Comparison of ENCODE assay signal across 8 mouse cellular contexts in genomic region chr10:40212443-40213169, GRCm38 (mm10). TPM values are rescaled to one million over a fixed set of nuclear protein-coding genes. Genes with fewer than 3 reads are reported as not detected.
DNase-seq lines count a peak whose midpoint lies in the region; TF ChIP-seq lines count a peak whose summit lies in the region.

No protein-coding gene starts in this region.

- peak in 2 of 3 experiments; percentile 88 to 98; a peak in 5 of 6 replicates for TF ChIP-seq CTCF in MEL (IDR thresholded peaks at IDR 0.05 in 2 of 3, conservative IDR thresholded peaks at IDR 0.05 in 1 of 3; ENCODE audit: control insufficient read depth in 1 of 3, insufficient read depth in 1 of 3, low read depth in 2 of 3, low read length in 3 of 3, poor library complexity in 1 of 3, severe bottlenecking in 1 of 3)
- peak; percentile 96 for TF ChIP-seq CTCF in cerebellum, adult 2 months (IDR thresholded peaks at IDR 0.05; ENCODE audit: borderline replicate concordance, insufficient read depth, low read depth, low read length)
- TF ChIP-seq CTCF in layer of hippocampus, adult 2 months (conservative IDR thresholded peaks at IDR 0.05), result peak; percentile 94
- TF ChIP-seq CTCF in lung, adult 2 months (IDR thresholded peaks at IDR 0.05; ENCODE audit: insufficient read depth, low read length), result peak; percentile 87
- TF ChIP-seq CTCF in thymus, adult 2 months (IDR thresholded peaks at IDR 0.05; ENCODE audit: borderline replicate concordance, control insufficient read depth, extremely low read depth, insufficient read depth, low read length, poor library complexity), result peak; percentile 25; the same call in 1 of the 2 replicates

- no peaks in the 10 kb centered on the region for H3K9me3 ChIP-seq in MEL (replicated peaks; ENCODE audit: insufficient read depth, low read length)

- H3K36me3 ChIP-seq in MEL (ENCODE audit: control insufficient read depth in 1 of 2, insufficient read depth in 2 of 2, low read length in 2 of 2), result no peaks in the 10 kb centered on the region
- H3K36me3 ChIP-seq in thymus, adult 2 months (ENCODE audit: control insufficient read depth, insufficient read depth, low read length), result no peaks in the 10 kb centered on the region

- H3K27me3 ChIP-seq in MEL (ENCODE audit: control insufficient read depth in 1 of 2, insufficient read depth in 2 of 2, low read length in 2 of 2), result no peaks in the 10 kb centered on the region
- no peaks in the 10 kb centered on the region for H3K27me3 ChIP-seq in cerebellum, adult 2 months (ENCODE audit: control insufficient read depth, insufficient read depth, low read length)
- H3K27me3 ChIP-seq in thymus, adult 2 months (ENCODE audit: control insufficient read depth, insufficient read depth, low read length), result no peaks in the 10 kb centered on the region

- peak; percentile 92 for DNase-seq in MEL (ENCODE audit: low read depth, low spot score)
- DNase-seq in cerebellum, adult 2 months, result peak; percentile 81 to 86
- peak; percentile 92 for DNase-seq in forelimb bud, embryonic 11.5 days (ENCODE audit: low read depth, low spot score)
- DNase-seq in heart, postnatal 4 days, result peak; percentile 96
- peak; percentile 90 to 92 for DNase-seq in layer of hippocampus, adult 2 months (ENCODE audit: low spot score in 2 of 2)
- DNase-seq in lung, adult 2 months, result peak; percentile 77
- peak; percentile 84 for DNase-seq in ovary, adult 18-20 months (ENCODE audit: low spot score)
- DNase-seq in thymus, adult 2 months, result peak; percentile 95

- H3K79me2 ChIP-seq in MEL (ENCODE audit: control insufficient read depth, insufficient read depth, low read length, poor library complexity), result no peaks in the 10 kb centered on the region

- no peak overlapping the region for H3K4me3 ChIP-seq in MEL (ENCODE audit: control insufficient read depth in 1 of 2, insufficient read depth in 1 of 2, low read depth in 2 of 2, low read length in 2 of 2)
- no peak overlapping the region for H3K4me3 ChIP-seq in cerebellum, adult 2 months (replicated peaks; ENCODE audit: insufficient read depth, low read depth, low read length)
- no peak overlapping the region for H3K4me3 ChIP-seq in layer of hippocampus, adult 2 months
- no peak overlapping the region for H3K4me3 ChIP-seq in lung, adult 2 months (replicated peaks; ENCODE audit: extremely low read depth, low read depth, low read length)
- no peak overlapping the region for H3K4me3 ChIP-seq in thymus, adult 2 months (ENCODE audit: control insufficient read depth, insufficient read depth, low read length)

- H3K4me1 ChIP-seq in MEL (ENCODE audit: control insufficient read depth in 1 of 2, insufficient read depth in 2 of 2, low read length in 2 of 2), result no peaks in the 10 kb centered on the region; a peak in 1 of 4 replicates
- H3K4me1 ChIP-seq in cerebellum, adult 2 months (ENCODE audit: control insufficient read depth, insufficient read depth, low read length), result no peaks in the 10 kb centered on the region
- no peaks in the 10 kb centered on the region for H3K4me1 ChIP-seq in lung, adult 2 months (ENCODE audit: control insufficient read depth, insufficient read depth, low read length)
- H3K4me1 ChIP-seq in thymus, adult 2 months (replicated peaks; ENCODE audit: control insufficient read depth, insufficient read depth, low read length), result no peaks in the 10 kb centered on the region

- 42% methylated on average over 13 of the region's 13 CpGs for WGBS in cerebellum, adult 2 months
- 31% methylated on average over 13 of the region's 13 CpGs for WGBS in lung, adult 2 months
- WGBS in thymus, adult 2 months, result 50% methylated on average over 13 of the region's 13 CpGs

- H3K9ac ChIP-seq in MEL (ENCODE audit: control insufficient read depth, low read depth, low read length, poor library complexity, severe bottlenecking), result no peak overlapping the region

- TF ChIP-seq EP300 in MEL (IDR thresholded peaks at IDR 0.05; ENCODE audit: low read depth in 1 of 2, low read length in 2 of 2), result no peak

- no peak; the same call in none of the 2 replicates for TF ChIP-seq RAD21 in MEL (IDR thresholded peaks at IDR 0.05; ENCODE audit: low read depth, low read length)

- no peak overlapping the region for H3K27ac ChIP-seq in MEL (ENCODE audit: control insufficient read depth, low read depth, low read length)
- H3K27ac ChIP-seq in cerebellum, adult 2 months (ENCODE audit: insufficient read depth, low read length), result no peak overlapping the region
- no peak overlapping the region for H3K27ac ChIP-seq in layer of hippocampus, adult 2 months
- H3K27ac ChIP-seq in thymus, adult 2 months (ENCODE audit: control insufficient read depth, insufficient read depth, low read length), result no peak overlapping the region

- no peak for TF ChIP-seq POLR2A in MEL (IDR thresholded peaks at IDR 0.05; ENCODE audit: control insufficient read depth in 1 of 2, insufficient read depth in 1 of 2, low read depth in 1 of 2, low read length in 2 of 2, poor library complexity in 1 of 2)
- TF ChIP-seq POLR2A in cerebellum, adult 2 months (IDR thresholded peaks at IDR 0.05; ENCODE audit: borderline replicate concordance, insufficient read depth, low read length), result no peak
- TF ChIP-seq POLR2A in lung, adult 2 months (IDR thresholded peaks at IDR 0.05; ENCODE audit: borderline replicate concordance, extremely low read depth, low read depth, low read length), result no peak
- TF ChIP-seq POLR2A in thymus, adult 2 months (IDR thresholded peaks at IDR 0.05; ENCODE audit: control insufficient read depth, extremely low read depth, insufficient read depth, low read length, poor library complexity), result no peak

TF ChIP-seq in MEL, 35 proteins besides CTCF, POLR2A, EP300 and RAD21:
- TF ChIP-seq SMC3 (IDR thresholded peaks at IDR 0.05; ENCODE audit: low read depth, low read length) (peak; percentile 100), MXI1 (IDR thresholded peaks at IDR 0.05; ENCODE audit: low read depth, low read length) (0 out of 2 replicates have a peak, but pooled peaks have one; percentile 34), ZC3H11A (IDR thresholded peaks at IDR 0.05; ENCODE audit: low read depth, low read length) (peak; percentile 100), E2F4 (IDR thresholded peaks at IDR 0.05; ENCODE audit: borderline replicate concordance, low read depth, low read length) (no peak), TAL1 (IDR thresholded peaks at IDR 0.05; ENCODE audit: low read length) (no peak), SIN3A (IDR thresholded peaks at IDR 0.05; ENCODE audit: low read length) (peak; percentile 81)
TF ChIP-seq in MEL: peak in this region for 4.

RNA-seq across cellular contexts. Expression of gene Rpf2, which starts 34.2 kb away (rescaled TPM):
- total RNA-seq in MEL (2012; rRNA removed), result 104 and 122 TPM in 2 replicates
- polyA plus RNA-seq in MEL (2012; ENCODE audit: insufficient read depth in 1 of 2, insufficient read length in 2 of 2, low read depth in 1 of 2, low replicate concordance in 2 of 2, missing spikeins in 1 of 2), result 10 to 100 TPM in 1 of 2 experiments, not detected in 1; 92.8 TPM
- polyA plus RNA-seq in cerebellum, adult 2 months (2012; rRNA removed), result 13.8 and 15.1 TPM in 2 replicates
- 10 to 100 TPM; 14.6 to 20.2 TPM for total RNA-seq in heart, postnatal 4 days (2021)
- total RNA-seq in layer of hippocampus, adult 2 months (2021), result 10 to 100 TPM; 18.7 to 21.5 TPM
- polyA plus RNA-seq in lung, adult 2 months (2012; rRNA removed), result 1.5 and 2.2 TPM in 2 replicates
- polyA plus RNA-seq in thymus, adult 2 months (2012; rRNA removed), result 3.0 and 3.9 TPM in 2 replicates

RNA-seq across cellular contexts. Expression of gene Gtf3c6, which starts 45.3 kb away (rescaled TPM):
- 41.6 and 42.0 TPM in 2 replicates for total RNA-seq in MEL (2012; rRNA removed)
- 10 to 100 TPM in 1 of 2 experiments, not detected in 1; 56.6 TPM for polyA plus RNA-seq in MEL (2012; ENCODE audit: insufficient read depth in 1 of 2, insufficient read length in 2 of 2, low read depth in 1 of 2, low replicate concordance in 2 of 2, missing spikeins in 1 of 2)
- 28.1 and 33.2 TPM in 2 replicates for polyA plus RNA-seq in cerebellum, adult 2 months (2012; rRNA removed)
- 10 to 100 TPM; 31.0 to 33.7 TPM for total RNA-seq in heart, postnatal 4 days (2021)
- 10 to 100 TPM; 27.5 to 29.9 TPM for total RNA-seq in layer of hippocampus, adult 2 months (2021)
- 3.5 and 6.3 TPM in 2 replicates for polyA plus RNA-seq in lung, adult 2 months (2012; rRNA removed)
- 8.5 and 9.3 TPM in 2 replicates for polyA plus RNA-seq in thymus, adult 2 months (2012; rRNA removed)

Comparison
In these comparisons a context has a peak if more than half of its experiments do, and no peak if none do; other contexts are left out.
1. CTCF ChIP-seq: peak in every context shown above with its lines; median percentile 96 in cerebellum, adult 2 months; 94 in layer of hippocampus, adult 2 months; 93 in MEL; 87 in lung, adult 2 months; 25 in thymus, adult 2 months.